Mouse (Mus musculus): ENCODE results near the gene Nfkb1. TPM values are rescaled to one million over a fixed set of nuclear protein-coding genes. Genes with fewer than 3 reads are reported as not detected.

Nfkb1 gene
- total RNA-seq, 2 experiments from 2014 or later, result 19.4 to 25.4 TPM

GRCm38 (mm10) chr3:135711040-135711570, 19.8 kb upstream of the Nfkb1 start:
- ATAC-seq (replicated peaks; ENCODE audit: low FRiP score, poor library complexity, severe bottlenecking), result no peak

GRCm38 (mm10) chr3:135703307-135703706, 12.0 kb upstream of the Nfkb1 start:
- ATAC-seq (replicated peaks; ENCODE audit: low FRiP score, poor library complexity, severe bottlenecking), result no peak

GRCm38 (mm10) chr3:135702658-135703057, 11.3 kb upstream of the Nfkb1 start:
- ATAC-seq (replicated peaks; ENCODE audit: low FRiP score, poor library complexity, severe bottlenecking), result no peak

GRCm38 (mm10) chr3:135699523-135700264, 8.3 kb upstream of the Nfkb1 start:
- no peak for ATAC-seq (replicated peaks; ENCODE audit: low FRiP score, poor library complexity, severe bottlenecking)

- ATAC-seq (replicated peaks; ENCODE audit: low FRiP score, poor library complexity, severe bottlenecking), result no peak
Measured at GRCm38 (mm10) chr3:135698466-135698975, 7.2 kb upstream of the Nfkb1 start.

- ATAC-seq (replicated peaks; ENCODE audit: low FRiP score, poor library complexity, severe bottlenecking), result no peak
Measured at GRCm38 (mm10) chr3:135696262-135696661, 4.9 kb upstream of the Nfkb1 start.

GRCm38 (mm10) chr3:135692999-135693398, 1.7 kb upstream of the Nfkb1 start:
- no peak for ATAC-seq (replicated peaks; ENCODE audit: low FRiP score, poor library complexity, severe bottlenecking)

GRCm38 (mm10) chr3:135690568-135691190, 668 bp downstream of the Nfkb1 start:
- ATAC-seq (replicated peaks; ENCODE audit: low FRiP score, poor library complexity, severe bottlenecking), result no peak

- ATAC-seq (replicated peaks; ENCODE audit: low FRiP score, poor library complexity, severe bottlenecking), result no peak
Measured at GRCm38 (mm10) chr3:135689773-135690567, 1.4 kb downstream of the Nfkb1 start.

- no peak for ATAC-seq (replicated peaks; ENCODE audit: low FRiP score, poor library complexity, severe bottlenecking)
Measured at GRCm38 (mm10) chr3:135688970-135689772, 2.2 kb downstream of the Nfkb1 start.

GRCm38 (mm10) chr3:135687965-135688364, 3.4 kb downstream of the Nfkb1 start:
- no peak for ATAC-seq (replicated peaks; ENCODE audit: low FRiP score, poor library complexity, severe bottlenecking)

GRCm38 (mm10) chr3:135686419-135686818, 4.9 kb downstream of the Nfkb1 start:
- ATAC-seq (replicated peaks; ENCODE audit: low FRiP score, poor library complexity, severe bottlenecking), result no peak

GRCm38 (mm10) chr3:135683275-135683674, 8.1 kb downstream of the Nfkb1 start:
- no peak for ATAC-seq (replicated peaks; ENCODE audit: low FRiP score, poor library complexity, severe bottlenecking)

GRCm38 (mm10) chr3:135682240-135682639, 9.1 kb downstream of the Nfkb1 start:
- ATAC-seq (replicated peaks; ENCODE audit: low FRiP score, poor library complexity, severe bottlenecking), result no peak

GRCm38 (mm10) chr3:135681272-135681783, 10.0 kb downstream of the Nfkb1 start:
- no peak for ATAC-seq (replicated peaks; ENCODE audit: low FRiP score, poor library complexity, severe bottlenecking)

GRCm38 (mm10) chr3:135680213-135680843, 11.0 kb downstream of the Nfkb1 start:
- no peak for ATAC-seq (replicated peaks; ENCODE audit: low FRiP score, poor library complexity, severe bottlenecking)

GRCm38 (mm10) chr3:135677064-135677463, 14.3 kb downstream of the Nfkb1 start:
- no peak for ATAC-seq (replicated peaks; ENCODE audit: low FRiP score, poor library complexity, severe bottlenecking)

- ATAC-seq (replicated peaks; ENCODE audit: low FRiP score, poor library complexity, severe bottlenecking), result no peak
Measured at GRCm38 (mm10) chr3:135676364-135676763, 15.0 kb downstream of the Nfkb1 start.

- ATAC-seq (replicated peaks; ENCODE audit: low FRiP score, poor library complexity, severe bottlenecking), result no peak
Measured at GRCm38 (mm10) chr3:135675480-135675879, 15.9 kb downstream of the Nfkb1 start.

Measured in erythroblast, adult 5-6 weeks (primary cell).